Mouse (Mus musculus) limb, embryonic 10.5 days (tissue): ENCODE measurements around the gene Med1. TPM values are rescaled to one million over a fixed set of nuclear protein-coding genes. Genes with fewer than 3 reads are reported as not detected.
"Not testable (repeated sequence)": the region's sequence is repeated elsewhere in the genome, so short reads cannot be mapped to it uniquely, and the experiment has no call there.

Source experiments
- DNase-seq: peaks from one replicate; pipeline ENCODE4 v3.0.0-alpha.2; 2017; ENCODE audit warnings: low spot score
- H3K27ac ChIP-seq: fragments of 300-500 bp; sonication (generic); 2 replicates; pipeline ENCODE4 v1.5.1; 2016; ENCODE audit warnings: mild to moderate bottlenecking
- H3K27me3 ChIP-seq: fragments of 300-500 bp; sonication (generic); 2 replicates; pipeline ENCODE4 v1.6.1; 2016; ENCODE audit warnings: low read depth, mild to moderate bottlenecking; ENCODE audit not compliant: poor library complexity, severe bottlenecking
- H3K36me3 ChIP-seq: fragments of 300-500 bp; sonication (generic); 2 replicates; pipeline ENCODE4 v1.6.1; 2016; ENCODE audit warnings: mild to moderate bottlenecking, moderate library complexity
- H3K4me1 ChIP-seq: fragments of 300-500 bp; sonication (generic); 2 replicates; pipeline ENCODE4 v1.6.1; 2016
- H3K4me3 ChIP-seq: fragments of 300-500 bp; sonication (generic); 2 replicates; pipeline ENCODE4 v1.5.1; 2016; ENCODE audit warnings: mild to moderate bottlenecking, moderate library complexity
- H3K9me3 ChIP-seq: fragments of 300-500 bp; sonication (generic); replicated peaks from 2 replicates; pipeline ENCODE4 v1.6.1; 2016; ENCODE audit warnings: mild to moderate bottlenecking
- WGBS: fragments of 180-500 bp; shearing (Covaris S2); methylation state at CpG from one replicate; pipeline ENCODE4 v1.1.7; 2016; 5-methylcytosine and 5-hydroxymethylcytosine counted together
- polyA plus RNA-seq: library from polyadenylated mRNA; unstranded; fragments of >200 nt; fragmentation: Nextera tagmentation; extraction: Ambion mirVana; gene quantifications from 2 replicates; pipeline ENCODE4 v1.2.1, GENCODE M21; 2016

The Med1 gene
- 73.2 and 84.3 TPM in 2 replicates for polyA plus RNA-seq

- Histone ChIP-seq H3K36me3 (peaks cover 31% of the 10 kb centered on the region), H3K4me1 (peaks cover 14% of the 10 kb centered on the region), H3K4me3 (peak within 1 kb of the TSS; percentile 83), H3K9me3 (no peaks in the 10 kb centered on the region), H3K27ac (peak within 1 kb of the TSS; percentile 95), H3K27me3 (0 out of 2 replicates have a peak, but pooled peaks cover 5% of the 10 kb centered on the region)
- under 1% methylated on average over 53 of the region's 53 CpGs for WGBS
- DNase-seq = peak; percentile 90
Observed at GRCm38 (mm10) chr11:98192901-98193805, at the start of gene Med1. Med1 (minus strand) TSS chr11:98193293.

GRCm38 (mm10) chr11:98238995-98239394, 45.9 kb upstream of the Med1 start:
- Histone ChIP-seq H3K4me1 (no peaks in the 10 kb centered on the region), H3K36me3 (peaks cover 97% of the 10 kb centered on the region), H3K27ac (no peak overlapping the region), H3K9me3 (no peaks in the 10 kb centered on the region), H3K4me3 (no peak overlapping the region), H3K27me3 (no peaks in the 10 kb centered on the region)
- 88% methylated on average over 3 of the region's 3 CpGs for WGBS
- DNase-seq = no peak

- no peaks in the 10 kb centered on the region for H3K4me1 ChIP-seq
- no peaks in the 10 kb centered on the region for H3K9me3 ChIP-seq
- no peaks in the 10 kb centered on the region for H3K27me3 ChIP-seq
- DNase-seq = no peak
- no peak overlapping the region for H3K27ac ChIP-seq
- 84% methylated on average over 3 of the region's 3 CpGs for WGBS
- H3K36me3 ChIP-seq = peaks cover 97% of the 10 kb centered on the region
- H3K4me3 ChIP-seq = no peak overlapping the region
Observed at GRCm38 (mm10) chr11:98238416-98238815, 45.3 kb upstream of the Med1 start.

- Histone ChIP-seq H3K4me3 (no peak overlapping the region), H3K9me3 (no peaks in the 10 kb centered on the region), H3K4me1 (no peaks in the 10 kb centered on the region), H3K36me3 (peaks cover 98% of the 10 kb centered on the region), H3K27me3 (no peaks in the 10 kb centered on the region), H3K27ac (no peak overlapping the region)
- WGBS = 100% methylated on average over 1 of the region's 1 CpGs
- no peak for DNase-seq
Observed at GRCm38 (mm10) chr11:98226349-98226748, 33.3 kb upstream of the Med1 start.

GRCm38 (mm10) chr11:98213311-98213710, 20.2 kb upstream of the Med1 start:
- Histone ChIP-seq H3K9me3 (no peaks in the 10 kb centered on the region), H3K36me3 (peaks cover 98% of the 10 kb centered on the region), H3K27me3 (no peaks in the 10 kb centered on the region), H3K4me3 (no peak overlapping the region), H3K27ac (no peak overlapping the region), H3K4me1 (no peaks in the 10 kb centered on the region)
- 95% methylated on average over 1 of the region's 1 CpGs for WGBS
- no peak for DNase-seq

GRCm38 (mm10) chr11:98209661-98210060, 16.6 kb upstream of the Med1 start:
- H3K9me3 ChIP-seq, H3K27me3 ChIP-seq, H3K27ac ChIP-seq, H3K4me1 ChIP-seq, DNase-seq, H3K4me3 ChIP-seq: not testable (repeated sequence)
- WGBS = 88% methylated on average over 5 of the region's 5 CpGs
- H3K36me3 ChIP-seq = peaks cover 87% of the 10 kb centered on the region

- H3K36me3 ChIP-seq = peaks cover 54% of the 10 kb centered on the region
- H3K27ac ChIP-seq, DNase-seq, H3K9me3 ChIP-seq, H3K27me3 ChIP-seq: not testable (repeated sequence)
- H3K4me3 ChIP-seq = peak overlapping the region; percentile 90
- WGBS = 84% methylated on average over 3 of the region's 3 CpGs
- H3K4me1 ChIP-seq = peaks cover 14% of the 10 kb centered on the region
Observed at GRCm38 (mm10) chr11:98206281-98206680, 13.2 kb upstream of the Med1 start.

- Histone ChIP-seq H3K36me3 (peaks cover 45% of the 10 kb centered on the region), H3K9me3 (no peaks in the 10 kb centered on the region), H3K4me1 (peaks cover 14% of the 10 kb centered on the region), H3K4me3 (peak overlapping the region; percentile 90), H3K27ac (no peak overlapping the region), H3K27me3 (no peaks in the 10 kb centered on the region)
- DNase-seq = no peak
Observed at GRCm38 (mm10) chr11:98205463-98205862, 12.4 kb upstream of the Med1 start.

- peak; percentile 46 for DNase-seq
- H3K27ac ChIP-seq = no peak overlapping the region
- H3K9me3 ChIP-seq = no peaks in the 10 kb centered on the region
- peaks cover 14% of the 10 kb centered on the region for H3K4me1 ChIP-seq
- H3K4me3 ChIP-seq = peak overlapping the region; percentile 90
- no peaks in the 10 kb centered on the region for H3K27me3 ChIP-seq
- H3K36me3 ChIP-seq = peaks cover 32% of the 10 kb centered on the region
- WGBS = 1% methylated on average over 16 of the region's 16 CpGs
Observed at GRCm38 (mm10) chr11:98203931-98204421, 10.9 kb upstream of the Med1 start.

GRCm38 (mm10) chr11:98203351-98203911, 10.3 kb upstream of the Med1 start:
- Histone ChIP-seq H3K27me3 (no peaks in the 10 kb centered on the region), H3K4me3 (peak overlapping the region; percentile 90), H3K27ac (peak overlapping the region; percentile 100), H3K9me3 (no peaks in the 10 kb centered on the region), H3K36me3 (peaks cover 26% of the 10 kb centered on the region), H3K4me1 (peaks cover 14% of the 10 kb centered on the region)
- under 1% methylated on average over 37 of the region's 37 CpGs for WGBS
- no peak for DNase-seq

- Histone ChIP-seq H3K9me3 (no peaks in the 10 kb centered on the region), H3K27me3 (0 out of 2 replicates have a peak, but pooled peaks cover 4% of the 10 kb centered on the region), H3K4me3 (peak within 1 kb of the TSS; percentile 90), H3K4me1 (peaks cover 14% of the 10 kb centered on the region), H3K27ac (peak within 1 kb of the TSS; percentile 100), H3K36me3 (peaks cover 20% of the 10 kb centered on the region)
- whole genome bisulfite sequencing = under 1% methylated on average over 61 of the region's 63 CpGs
- peak; percentile 96 for DNase-seq
Observed at GRCm38 (mm10) chr11:98202641-98203350, 9.7 kb upstream of the Med1 start, which contains the start of gene Cdk12. Cdk12 (plus strand) TSS chr11:98203059.

GRCm38 (mm10) chr11:98201791-98202640, 8.9 kb upstream of the Med1 start:
- H3K27ac ChIP-seq = peak overlapping the region; percentile 100
- 5% methylated on average over 27 of the region's 27 CpGs for WGBS
- H3K4me1 ChIP-seq = peaks cover 14% of the 10 kb centered on the region
- peak overlapping the region; percentile 90 for H3K4me3 ChIP-seq
- DNase-seq = peak; percentile 52
- peaks cover 12% of the 10 kb centered on the region for H3K36me3 ChIP-seq
- no peaks in the 10 kb centered on the region for H3K9me3 ChIP-seq
- H3K27me3 ChIP-seq = 0 out of 2 replicates have a peak, but pooled peaks cover 5% of the 10 kb centered on the region
